Mouse (Mus musculus) lung, adult 18-20 months (tissue): ENCODE measurements around the gene Chst11.

Experiments used
- DNase-seq, 2 experiments: peaks; one replicate each; pipeline ENCODE4 v3.0.0; 2022; ENCODE audit warnings: mixed read lengths in 2 of 2

Chst11 gene

GRCm38 (mm10) chr10:83220217-83220616 is 234.9 kb downstream of the Chst11 start:
- no peak for DNase-seq

DNA sequence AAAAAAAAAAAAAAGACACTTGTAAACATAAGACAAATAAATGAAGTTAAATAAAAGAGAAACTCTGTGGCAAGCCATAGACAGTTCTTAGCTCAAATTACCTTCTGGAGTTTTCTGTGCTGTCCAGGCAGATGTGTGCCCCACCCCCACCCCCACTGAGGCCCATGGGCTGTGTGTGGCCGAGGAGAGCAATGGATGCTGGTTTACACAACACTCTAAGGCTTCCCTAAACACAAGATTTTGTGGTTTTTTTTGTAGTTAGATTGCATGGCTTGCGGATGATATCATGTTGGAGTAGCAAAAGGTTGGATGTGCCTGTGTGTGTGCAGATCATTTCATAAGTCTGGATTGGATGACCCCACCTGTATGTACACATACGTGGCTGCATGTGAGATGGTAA is 235.5 kb downstream of the Chst11 start:
- no peak for DNase-seq

GRCm38 (mm10) chr10:83224999-83225398 is 239.7 kb downstream of the Chst11 start:
- DNase-seq = no peak

- no peak for DNase-seq
Observed at GRCm38 (mm10) chr10:83228626-83229025, 243.3 kb downstream of the Chst11 start.

GRCm38 (mm10) chr10:83233967-83234366 is 248.7 kb downstream of the Chst11 start:
- DNase-seq = no peak

DNA sequence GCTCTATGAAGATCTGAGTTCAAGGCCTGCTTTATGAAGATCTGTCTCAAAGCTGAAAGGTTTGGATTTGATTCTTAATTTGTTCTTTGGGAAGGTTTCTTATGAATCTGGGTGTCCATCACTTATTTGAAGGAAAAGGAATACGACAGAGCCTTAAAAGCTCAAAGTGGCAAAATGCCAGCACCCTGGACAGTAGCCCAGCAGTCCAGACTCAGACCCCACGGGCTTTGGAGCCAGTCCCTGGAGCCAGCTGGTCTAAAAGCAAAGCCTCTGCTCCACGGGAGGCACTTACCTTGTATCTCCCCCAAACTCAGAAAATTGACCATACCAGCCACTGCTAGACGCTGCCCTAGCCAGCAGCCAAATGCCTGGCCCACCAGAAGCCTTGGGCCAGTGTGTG is 249.1 kb downstream of the Chst11 start:
- no peak for DNase-seq

DNA sequence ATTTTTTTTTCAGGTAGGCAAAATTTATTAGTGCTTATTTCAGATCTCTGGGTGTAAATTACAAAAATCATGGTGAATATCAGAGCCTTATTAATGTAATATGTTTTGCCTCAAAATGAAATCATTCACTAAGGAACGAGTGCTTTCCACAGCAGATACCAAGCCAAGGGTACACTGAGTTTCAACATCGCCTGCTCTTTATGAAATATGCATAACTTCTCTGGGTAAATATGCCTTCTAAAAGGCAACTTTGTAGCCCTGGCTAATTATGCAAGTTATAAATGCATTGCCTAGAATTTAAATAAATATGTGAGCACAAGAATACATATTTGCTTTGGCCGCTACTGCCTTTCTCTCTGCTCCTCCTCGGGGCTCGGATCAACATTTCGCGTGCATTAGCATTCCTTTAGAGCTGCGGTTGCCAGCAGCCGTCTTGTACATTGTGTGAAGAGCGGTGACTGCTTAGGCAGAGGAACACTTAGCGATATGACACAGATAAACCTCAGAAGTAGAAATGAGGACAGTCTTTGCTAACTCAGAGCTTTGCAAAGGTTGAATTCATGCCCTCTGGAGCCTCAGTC is 256.9 kb downstream of the Chst11 start:
- DNase-seq = peak; percentile 47 to 67

GRCm38 (mm10) chr10:83244131-83244530 is 258.8 kb downstream of the Chst11 start:
- no peak for DNase-seq
